Mouse (Mus musculus): Measurements from ENCODE around the gene Gpkow. TPM values are rescaled to one million over a fixed set of nuclear protein-coding genes. Genes with fewer than 3 reads are reported as not detected.

The Gpkow gene
- total RNA-seq (2022), result 10 to 100 TPM; 57.1 to 76.9 (median 64.6) TPM

DNA sequence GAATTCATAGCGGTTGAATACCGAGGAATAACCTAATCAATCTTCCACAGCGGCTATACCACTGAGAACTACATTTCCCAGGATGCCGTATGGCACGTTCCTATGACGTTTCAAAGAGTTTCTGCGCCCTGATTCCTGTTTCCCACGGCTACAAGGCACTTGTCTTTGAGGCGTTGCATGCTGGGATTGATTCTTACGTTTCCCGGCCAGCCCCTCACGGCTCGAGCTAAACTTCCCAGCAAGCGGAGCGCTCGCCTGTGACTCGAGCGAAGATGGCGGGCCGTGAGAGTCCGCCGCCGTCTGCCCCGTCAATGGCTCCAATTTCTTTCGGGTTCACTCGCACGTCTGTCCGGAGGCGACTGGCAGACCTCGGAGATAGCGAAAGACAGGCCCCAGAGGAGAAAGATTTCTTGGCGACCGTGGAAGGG lies at the start of gene Gpkow:
Gene Gpkow (plus strand): TSS at position 178 of the 428 bp plus-strand sequence.
- peak; percentile 83 for DNase-seq

DNA sequence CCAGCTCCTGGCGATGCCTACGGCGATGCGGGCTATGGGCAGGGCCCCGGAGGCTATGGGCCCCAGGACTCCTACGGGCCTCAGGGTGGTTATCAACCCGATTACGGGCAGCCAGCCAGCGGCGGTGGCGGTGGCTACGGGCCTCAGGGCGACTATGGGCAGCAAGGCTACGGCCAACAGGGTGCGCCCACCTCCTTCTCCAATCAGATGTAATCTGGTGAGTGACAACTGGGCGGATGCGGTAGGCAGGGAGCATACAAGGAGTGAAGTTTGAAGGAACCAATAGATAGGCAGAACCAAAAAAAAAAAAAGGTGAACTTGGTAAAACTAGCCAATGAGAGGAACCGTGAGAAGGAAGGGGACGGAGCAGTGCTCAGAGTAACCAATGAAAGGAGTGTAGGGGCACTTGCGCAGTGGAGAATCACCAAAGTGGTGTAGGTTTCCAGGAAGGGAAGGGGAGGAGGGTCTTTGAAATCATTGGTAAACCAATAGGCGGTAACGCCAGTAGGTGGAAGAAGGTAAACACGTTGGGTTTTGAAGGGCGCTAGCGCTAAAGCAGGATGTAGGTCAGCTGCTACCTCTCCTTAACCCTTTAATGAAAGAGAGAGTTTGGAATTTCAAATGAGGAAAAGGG lies 48.1 kb upstream of the Gpkow start:
- DNase-seq, result peak; percentile 80

DNA sequence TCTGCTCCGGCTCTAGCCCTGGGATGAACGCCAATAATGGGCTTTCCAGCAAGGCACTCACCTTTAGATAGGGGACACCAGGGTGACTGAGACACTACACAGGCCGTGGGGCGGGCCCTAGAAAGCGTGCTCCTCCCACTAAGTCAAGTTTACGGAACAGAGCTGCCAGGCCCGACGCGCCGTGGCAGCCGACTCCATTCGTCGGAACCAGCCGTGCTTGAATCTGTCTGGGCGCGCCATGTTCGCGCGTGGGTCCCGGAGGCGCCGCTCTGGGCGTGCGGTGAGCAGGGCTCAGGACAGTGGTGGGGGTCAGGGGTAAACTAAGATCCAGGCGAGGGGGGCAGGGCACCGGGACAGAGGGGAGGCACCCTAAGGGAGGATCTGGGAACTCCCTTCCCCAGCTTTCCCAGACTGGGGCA lies 39.7 kb upstream of the Gpkow start, which contains the start of gene Prickle3:
Gene Prickle3 (plus strand): TSS at position 40 of the 419 bp plus-strand sequence.
- peak; percentile 47 for DNase-seq

DNA sequence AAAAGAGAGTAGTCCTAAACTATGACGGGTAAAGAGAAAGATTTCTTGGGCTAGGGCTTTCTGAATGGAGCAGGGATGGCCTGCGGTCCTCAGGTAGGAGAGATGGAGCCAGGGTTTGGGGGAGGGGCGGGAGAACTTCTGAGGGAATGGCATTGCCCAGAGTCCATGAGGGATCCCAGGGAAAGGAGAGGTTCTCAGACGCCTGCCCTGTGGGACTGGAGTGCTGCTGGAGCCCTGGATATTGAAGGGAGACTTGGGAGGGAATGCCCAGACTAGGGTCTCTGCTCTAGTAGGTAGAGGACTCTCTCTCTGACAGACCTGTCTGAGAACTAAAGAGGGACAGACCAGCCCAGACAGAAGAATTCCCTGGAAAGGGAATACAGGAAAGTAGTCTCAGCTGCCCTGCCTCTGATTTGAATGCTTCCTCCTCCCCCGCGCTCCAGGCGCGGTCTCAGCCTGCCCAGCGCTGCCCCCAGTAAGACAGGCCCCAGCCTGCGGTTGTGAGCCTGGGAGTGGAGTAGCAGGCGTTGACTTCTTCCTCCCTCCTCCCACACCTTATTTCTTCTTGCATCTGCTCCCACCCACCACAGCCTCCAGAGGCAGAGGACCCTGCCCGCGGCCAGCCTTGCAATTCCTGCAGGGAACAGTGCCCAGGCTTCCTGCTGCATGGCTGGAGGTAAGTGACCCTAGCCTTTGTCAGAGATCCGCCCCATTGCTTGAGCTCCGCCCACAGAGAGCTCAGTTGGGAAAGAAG lies 38.7 kb upstream of the Gpkow start:
- no peak for DNase-seq

DNA sequence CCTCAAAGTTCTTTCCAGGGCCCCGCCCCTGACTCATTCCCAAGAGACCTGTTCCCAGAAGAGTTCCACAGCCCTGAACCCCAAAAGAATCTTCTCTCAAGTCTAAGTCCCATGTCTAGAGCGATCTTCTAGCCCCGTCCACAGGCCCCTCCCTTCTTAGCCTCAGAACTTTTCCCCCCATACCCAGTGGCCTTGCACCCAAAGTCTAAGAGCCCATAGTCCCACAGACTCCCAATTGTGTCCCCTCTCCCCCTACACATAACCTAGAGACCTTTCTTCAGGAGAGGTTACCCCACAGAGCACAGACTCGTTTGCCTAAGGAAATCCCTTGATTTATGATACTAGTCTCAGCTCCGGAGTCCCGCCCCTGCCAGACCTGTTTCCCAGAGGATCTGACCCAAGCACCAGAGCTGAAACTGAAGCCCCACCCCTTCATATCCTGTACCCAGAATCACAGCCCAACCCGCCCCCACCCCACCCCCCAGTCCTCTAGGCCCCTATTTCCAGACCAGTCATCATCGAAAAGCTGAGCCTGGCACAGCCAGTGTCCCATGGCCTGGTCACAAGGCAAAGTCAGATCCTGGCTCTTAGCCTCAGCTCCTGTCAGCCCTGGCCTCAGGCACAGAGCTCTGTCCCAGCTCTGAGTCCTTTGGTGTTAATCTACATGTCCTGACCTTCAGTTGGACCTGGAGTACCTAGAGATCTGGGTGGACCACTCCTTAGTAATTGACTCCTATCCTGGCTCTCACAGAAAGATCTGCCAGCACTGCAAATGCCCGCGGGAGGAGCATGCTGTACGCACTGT lies 37.9 kb upstream of the Gpkow start:
- no peak for DNase-seq

DNA sequence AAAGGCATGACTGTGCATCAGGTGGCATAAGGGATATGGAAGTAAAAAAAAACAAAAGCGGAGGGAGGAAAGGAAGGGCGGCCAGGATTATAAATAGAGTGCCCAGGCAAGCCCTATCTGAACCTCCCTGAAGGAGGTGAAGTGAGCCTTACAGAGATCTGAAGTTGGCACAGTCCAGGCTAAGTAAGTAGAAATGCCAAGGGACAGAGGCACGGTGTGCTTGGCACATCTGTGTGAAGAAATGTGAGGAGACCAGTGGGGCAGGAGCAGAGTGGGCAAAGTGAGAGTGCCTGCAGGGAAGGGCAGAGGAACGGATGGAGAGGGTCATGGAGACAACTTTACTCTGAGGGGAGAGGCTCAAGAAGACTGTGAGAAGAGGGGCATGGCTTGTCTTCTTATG lies 35.8 kb upstream of the Gpkow start:
- DNase-seq, result no peak

DNA sequence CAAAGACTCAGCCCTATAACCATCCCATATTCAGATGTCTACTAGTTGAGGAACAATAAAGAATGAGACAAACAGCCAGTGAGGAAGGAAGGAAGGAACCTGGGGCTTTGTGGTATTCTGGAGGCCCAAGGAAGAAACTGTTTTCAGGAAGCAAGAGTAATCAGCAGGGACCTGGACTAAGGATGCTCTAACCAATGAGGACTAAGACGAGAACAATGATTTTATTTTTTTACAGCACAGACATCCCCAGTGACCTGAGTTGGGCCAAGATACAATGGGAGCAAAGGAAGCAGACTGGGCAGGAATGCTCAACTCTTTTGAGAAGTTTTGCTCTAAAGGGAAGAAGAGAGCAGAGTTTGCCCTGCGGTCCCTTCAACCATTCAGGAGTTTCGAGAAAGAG lies 34.0 kb upstream of the Gpkow start:
- no peak for DNase-seq

DNA sequence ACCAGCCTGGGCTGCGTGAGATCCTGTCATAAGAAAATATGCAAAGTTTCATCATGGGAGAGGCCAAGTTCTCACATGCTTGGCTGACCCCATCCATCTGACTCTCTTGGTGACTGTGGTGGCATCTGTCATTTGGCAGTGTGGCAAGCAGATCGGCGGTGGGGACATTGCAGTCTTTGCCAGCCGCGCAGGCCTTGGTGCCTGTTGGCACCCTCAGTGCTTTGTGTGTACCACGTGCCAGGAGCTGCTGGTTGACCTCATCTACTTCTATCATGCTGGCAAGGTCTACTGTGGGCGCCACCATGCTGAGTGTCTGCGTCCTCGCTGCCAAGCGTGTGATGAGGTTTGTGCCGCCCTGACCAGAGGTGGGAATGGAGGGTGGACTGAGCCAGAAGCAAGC lies 32.1 kb upstream of the Gpkow start:
- no peak for DNase-seq

DNA sequence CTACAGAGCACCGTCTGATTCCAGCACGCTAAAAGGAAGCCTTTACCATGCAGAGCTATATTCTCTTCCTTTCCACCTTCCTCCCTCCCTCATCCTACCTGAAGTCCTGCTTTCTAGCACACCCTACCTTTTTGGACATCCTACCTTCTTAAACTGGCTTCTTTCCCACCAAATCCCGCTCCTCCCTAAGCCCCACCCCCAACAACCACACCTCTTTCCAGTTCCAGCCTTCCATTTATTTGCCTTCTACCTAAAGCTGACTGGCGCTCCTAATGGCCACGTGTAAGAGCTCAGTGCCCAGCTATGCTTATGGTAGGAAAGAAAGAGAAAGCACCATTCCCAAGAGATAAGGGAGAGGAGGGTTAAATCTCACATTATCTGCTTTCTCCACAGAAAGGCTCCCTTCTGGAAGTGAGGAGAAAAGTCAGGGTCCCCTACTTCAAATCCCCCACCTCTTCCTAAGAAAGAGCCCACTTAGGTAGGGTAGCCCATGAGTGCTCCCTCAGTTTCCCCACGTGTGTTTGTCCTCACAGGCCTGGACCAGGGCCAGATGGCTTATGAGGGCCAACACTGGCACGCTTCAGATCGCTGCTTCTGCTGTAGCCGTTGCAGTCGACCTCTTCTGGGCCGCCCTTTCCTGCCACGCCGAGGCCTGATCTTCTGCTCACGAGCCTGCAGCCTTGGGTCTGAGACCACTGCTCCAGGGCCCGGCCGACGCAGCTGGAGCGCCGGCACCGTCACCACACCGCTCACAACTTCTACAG lies 31.0 kb upstream of the Gpkow start:
- DNase-seq, result no peak

DNA sequence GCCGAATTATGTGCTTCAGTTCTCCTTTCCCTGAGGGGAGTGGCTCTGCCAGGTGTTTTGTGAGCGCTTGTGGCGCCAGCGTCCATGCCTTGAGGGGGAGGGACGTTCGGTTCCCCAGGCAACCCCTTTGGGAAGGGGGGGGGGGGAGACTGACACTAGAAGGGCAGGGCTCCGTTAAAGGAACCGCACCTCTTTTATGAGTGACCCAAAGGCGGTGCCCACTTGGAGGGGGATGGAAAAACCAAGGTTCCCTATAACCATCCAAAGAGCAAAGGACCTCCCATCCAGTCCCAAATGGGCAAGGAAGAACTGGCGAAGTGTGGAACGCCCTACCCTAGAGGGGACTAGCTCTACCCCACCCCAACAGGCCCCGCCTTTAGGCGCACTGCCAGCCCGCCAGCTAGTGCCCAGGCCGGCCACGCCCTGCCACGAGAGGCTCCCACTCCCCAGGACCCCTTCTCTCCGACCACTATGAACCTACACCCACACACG lies 26.5 kb upstream of the Gpkow start:
- DNase-seq, result peak; percentile 53

DNA sequence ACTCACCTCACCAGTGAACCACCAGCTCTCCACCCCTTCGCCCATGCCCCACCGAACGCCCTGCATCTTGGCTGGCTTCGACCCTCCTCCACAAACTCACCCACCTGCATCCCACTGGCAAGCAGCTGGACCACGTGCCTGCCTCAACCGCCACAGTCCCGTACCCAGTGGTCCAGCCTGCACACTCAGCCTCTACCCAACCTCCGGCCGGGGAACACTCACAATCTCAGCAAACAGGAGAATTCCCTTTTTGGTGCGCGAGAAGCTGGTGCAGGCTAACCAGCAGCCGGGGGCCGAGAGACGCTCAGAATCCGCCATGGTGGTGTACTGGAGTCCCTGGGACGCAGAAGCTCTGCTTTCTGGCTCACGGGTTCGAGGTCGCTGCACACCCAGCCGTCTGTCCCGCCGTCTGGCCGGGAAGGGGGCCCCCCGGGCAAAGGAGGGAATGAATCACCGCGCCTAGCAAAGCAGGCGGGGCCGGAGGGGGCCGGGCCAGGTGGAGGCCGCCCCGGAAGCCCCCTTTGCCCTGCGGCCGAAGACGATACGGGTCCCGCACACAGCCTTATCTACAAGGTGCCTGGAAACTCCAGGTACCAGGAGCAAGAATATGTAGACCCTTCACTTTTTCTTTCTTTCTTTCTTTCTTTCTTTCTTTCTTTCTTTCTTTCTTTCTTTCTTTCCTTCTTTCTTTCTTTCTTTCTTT lies 25.9 kb upstream of the Gpkow start, which contains the start of gene Plp2:
Gene Plp2 (minus strand): TSS at position 470 of the 703 bp plus-strand sequence.
- DNase-seq, result no peak

DNA sequence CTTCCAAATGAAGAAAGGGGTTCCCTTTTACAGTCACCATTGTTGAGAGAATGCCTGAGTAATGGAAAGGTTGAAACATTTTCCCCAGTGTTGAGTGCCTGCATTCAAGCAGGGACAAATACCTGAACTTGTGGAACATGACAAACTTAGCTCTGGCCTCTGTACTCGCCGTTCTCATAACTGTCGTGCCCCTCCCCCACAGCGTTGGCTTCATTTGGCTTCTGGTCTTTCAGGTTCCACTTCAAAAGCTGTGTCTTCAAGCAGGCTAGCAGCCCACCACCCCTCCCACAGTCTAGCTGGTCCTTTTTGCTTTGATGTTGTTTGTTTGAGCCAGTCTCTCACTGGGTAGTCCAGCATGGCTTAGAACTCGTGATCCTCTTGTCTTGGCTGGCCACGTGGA lies 24.2 kb upstream of the Gpkow start:
- no peak for DNase-seq

DNA sequence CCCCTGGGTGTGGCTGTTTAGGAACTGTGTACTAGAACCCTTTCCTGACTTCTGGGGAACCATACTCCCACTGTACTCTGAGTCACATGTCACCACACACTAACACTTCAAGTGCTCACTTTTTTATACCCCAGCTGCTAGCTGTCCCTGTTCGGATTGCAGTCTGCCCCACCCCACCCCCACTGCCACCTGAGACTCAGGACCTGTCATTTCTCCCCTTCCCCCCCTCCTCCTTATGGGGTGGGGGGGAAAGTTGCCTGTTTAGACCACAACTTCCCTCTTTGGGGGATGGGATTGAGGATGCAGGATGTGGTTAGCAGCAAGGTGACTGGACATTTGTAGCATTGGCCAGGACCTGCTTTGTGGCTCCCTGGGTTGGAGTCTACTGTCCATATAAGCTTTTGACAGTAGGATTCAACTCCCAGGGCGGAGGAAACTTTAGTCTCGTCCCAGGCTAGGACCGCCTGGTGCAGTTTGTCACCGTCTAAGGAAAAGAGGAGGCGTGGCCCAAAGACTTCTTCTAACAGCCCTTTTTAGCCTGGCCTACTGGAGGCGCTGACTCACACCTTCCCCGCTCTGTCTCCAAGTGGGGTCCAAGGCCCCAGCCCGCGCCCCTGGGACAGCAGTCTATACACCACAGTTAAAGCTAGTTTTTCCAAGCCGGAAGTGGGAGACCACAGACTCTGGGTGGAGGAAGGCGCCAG lies 23.2 kb upstream of the Gpkow start:
- no peak for DNase-seq

DNA sequence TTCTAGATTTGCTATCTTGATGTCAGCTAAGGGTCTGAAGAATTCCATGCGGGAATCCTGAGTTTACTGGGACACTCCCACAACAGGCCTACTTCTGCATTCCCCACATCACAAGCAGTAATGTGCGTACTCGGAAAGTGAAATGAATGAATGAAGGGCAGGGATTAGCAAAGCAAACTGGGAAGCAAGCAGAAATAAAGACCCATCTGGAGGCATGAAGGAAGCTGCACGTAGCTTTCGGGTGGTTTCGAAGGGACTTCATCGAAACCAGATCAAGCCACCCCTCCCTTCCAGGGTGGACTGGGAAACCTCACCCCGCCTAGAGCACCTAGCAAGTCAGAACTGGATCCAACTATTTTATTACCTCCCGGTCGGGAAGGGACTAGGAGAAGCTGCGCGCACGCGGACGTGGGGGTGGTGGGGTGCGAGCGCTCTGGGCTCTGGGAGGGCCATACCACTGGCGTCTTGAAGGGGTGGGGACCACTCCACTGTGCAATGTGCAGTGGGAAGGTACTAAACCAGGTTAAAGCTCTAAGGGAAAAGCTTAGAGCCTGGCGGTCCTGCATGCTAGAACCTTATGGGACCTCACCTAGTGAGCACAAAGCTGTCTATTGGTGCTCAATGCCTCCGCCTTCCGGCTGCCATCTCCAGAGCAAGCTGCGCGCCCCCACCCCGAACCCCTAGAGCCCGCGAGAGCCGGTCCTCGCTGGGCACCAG lies 22.5 kb upstream of the Gpkow start:
- DNase-seq, result no peak

DNA sequence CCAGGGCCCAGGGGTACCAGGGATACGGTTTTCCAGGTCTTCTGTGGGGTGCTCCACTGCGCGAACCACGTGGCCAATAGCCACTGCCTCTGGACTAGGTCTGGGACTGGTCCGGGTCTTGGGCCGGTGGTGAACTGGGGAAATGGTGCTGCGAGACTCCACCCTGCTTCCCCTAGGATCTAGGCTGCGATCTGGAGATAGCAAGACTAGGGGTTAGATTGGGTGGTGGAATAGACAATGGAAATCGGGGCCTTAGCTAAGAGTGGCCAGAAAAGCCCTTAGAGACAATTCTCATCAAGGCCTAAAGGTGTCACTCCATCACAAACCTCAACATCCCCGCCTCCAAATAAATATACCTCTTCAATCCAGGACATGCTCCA lies 21.9 kb upstream of the Gpkow start:
- DNase-seq, result no peak

DNA sequence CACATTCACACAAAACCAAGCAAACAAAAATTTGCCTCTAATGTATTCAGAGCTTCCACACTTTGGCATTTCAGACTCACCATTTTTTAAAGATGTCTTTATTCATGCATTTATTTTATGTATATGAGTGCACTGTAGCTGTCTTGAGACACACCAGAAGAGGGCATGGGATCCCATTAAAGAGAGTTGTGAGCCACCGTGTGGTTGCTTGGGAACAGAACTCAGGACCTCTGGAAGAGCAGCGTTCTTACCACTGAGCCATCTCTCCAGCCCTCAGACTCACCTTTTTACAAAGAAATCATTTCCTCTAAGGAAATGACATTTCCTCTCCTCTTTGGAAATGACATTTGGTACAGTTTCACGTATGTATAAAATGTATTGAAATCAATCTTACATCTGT lies 17.9 kb upstream of the Gpkow start:
- DNase-seq, result no peak

DNA sequence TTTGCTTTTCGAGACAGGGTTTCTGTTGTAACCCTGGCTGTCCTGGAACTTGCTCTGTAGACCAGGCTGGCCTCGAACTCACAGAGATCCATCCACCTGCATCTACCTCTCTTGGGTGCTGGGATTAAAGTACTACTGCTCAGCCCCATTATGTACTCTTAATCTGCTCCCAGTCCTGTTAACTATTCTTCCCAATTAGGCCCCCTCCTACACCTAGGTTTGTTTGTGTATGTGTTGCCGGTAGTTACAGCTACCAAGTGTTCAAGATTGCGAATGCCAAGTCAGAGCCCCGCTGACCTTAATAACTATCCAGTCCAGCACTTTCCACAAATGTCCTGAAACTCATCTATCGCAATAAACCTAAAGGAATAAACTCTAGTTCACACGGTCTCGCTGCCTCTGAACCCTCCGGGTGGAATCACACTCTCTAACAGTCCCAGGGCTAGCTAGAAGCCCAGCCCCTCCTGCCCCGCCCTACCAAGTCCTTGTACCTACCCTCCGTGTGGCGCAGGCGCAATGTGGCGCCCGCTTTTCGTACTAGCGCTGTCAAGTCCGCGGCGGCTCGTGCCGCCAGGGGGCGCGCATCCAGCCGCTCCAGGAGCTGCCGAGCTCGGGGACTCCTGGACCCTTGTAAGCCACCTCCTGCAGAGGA lies 17.4 kb upstream of the Gpkow start:
- peak; percentile 82 for DNase-seq

DNA sequence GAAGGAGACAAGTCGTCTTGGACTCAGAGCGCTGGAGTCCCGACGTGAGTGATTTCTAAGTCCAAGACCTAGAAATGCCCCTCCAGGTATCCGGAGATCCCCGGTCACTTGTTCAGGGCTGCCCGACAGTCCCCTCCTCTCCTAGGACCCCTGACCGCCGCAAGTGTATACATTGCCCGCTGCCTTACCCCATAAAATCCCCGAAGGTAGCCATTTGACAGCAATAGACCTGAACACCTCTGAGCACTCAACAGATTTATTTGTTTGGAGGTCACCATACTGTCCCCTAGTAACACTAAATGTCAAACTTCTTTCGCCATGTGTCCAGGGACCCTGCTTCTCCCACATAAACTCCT lies 16.9 kb upstream of the Gpkow start:
- no peak for DNase-seq

DNA sequence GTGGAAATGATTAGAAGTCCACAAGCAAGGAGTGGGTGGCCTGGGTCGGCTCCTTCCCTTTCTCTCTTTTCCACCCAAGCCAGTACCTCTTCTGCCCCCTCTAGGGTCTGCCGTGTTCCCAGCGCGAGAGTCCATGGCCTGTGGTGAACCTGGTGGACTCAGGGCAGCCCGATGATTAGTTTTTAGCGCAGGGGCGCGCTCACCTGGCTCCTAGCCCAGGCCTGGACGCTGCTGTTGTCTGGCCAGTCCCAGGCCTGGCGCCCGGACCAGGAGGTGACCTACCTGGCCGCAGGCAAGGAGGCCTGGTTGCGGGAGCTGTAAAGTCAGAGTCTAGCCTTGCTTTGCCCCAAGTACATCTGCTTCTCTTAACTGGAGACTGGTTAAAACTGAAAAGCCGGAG lies 16.1 kb upstream of the Gpkow start, which contains the start of gene Magix:
Gene Magix (minus strand): TSS at position 388 of the 400 bp plus-strand sequence.
- no peak for DNase-seq

DNA sequence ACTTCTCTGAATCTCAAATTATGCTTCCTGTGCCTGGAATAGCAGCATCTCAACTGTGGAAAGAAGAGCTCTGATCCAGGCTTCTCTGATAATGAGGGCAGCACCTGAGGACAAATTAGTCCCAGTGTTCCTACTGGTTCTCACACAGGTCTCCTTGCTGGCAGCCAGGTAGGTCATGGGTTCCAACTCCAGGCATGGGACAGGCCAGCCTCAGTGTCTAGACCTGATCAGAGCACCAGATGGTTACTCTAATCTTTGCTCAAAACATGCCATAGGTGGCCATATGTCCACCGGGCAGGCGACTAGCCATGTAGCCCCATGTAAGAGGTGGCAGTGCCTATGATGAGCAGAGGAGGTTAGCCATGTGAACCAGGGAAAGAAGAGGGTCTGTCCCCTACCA lies 8.6 kb upstream of the Gpkow start:
- DNase-seq, result no peak

Measured in adrenal gland, adult 8-10 months (tissue).